Mouse (Mus musculus) olfactory bulb, adult 2 months (tissue): ENCODE data around the gene Commd3.

Experiments
- CTCF ChIP-seq: fragments of 200-500 bp; IDR thresholded peaks from 2 replicates; pipeline ENCODE4 v1.5.1; 2012; ENCODE audit warnings: low read depth, mild to moderate bottlenecking, low read length, moderate library complexity; ENCODE audit not compliant: insufficient read depth
- POLR2A ChIP-seq: fragments of 200-500 bp; IDR thresholded peaks from 2 replicates; pipeline ENCODE4 v1.6.1; 2012; ENCODE audit warnings: mild to moderate bottlenecking, low read depth, low read length, moderate library complexity; ENCODE audit not compliant: insufficient read depth

DNA sequence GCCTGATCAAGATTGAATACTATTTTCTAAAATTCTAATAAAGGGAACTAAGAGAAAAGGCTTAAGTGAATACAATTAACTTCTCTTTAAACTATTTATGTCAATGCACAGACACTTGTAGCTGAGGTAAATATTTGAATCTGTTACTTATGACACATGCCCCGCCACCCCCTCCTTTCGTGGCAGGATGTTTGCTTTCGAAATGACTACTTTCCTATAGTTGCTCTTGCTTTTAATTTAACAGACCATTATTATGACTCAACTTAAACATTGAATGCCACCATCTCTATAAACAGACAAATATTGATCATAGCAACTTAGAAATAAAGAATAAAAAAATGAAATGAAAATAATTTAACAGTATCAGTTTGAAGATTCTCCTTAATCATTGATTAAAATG, 8.2 kb upstream of the Commd3 start:
- TF ChIP-seq POLR2A, result no peak
- no peak for TF ChIP-seq CTCF
